Mouse (Mus musculus) ES-E14 (cell line): ENCODE results near the gene AU041133. TPM values are rescaled to one million over a fixed set of nuclear protein-coding genes. Genes with fewer than 3 reads are reported as not detected.
A peak's percentile ranks its signal among the peaks of the same experiment; 100 is the strongest.
"Not testable (repeated sequence)": the region's sequence is repeated elsewhere in the genome, so short reads cannot be mapped to it uniquely, and the experiment has no call there.

Source experiments
- DNase-seq: peaks from one replicate; pipeline ENCODE4 v3.0.0-alpha.2; 2013; ENCODE audit warnings: low read depth, low spot score
- H3K27ac ChIP-seq: 2 replicates; pipeline ENCODE4 v1.5.1; 2012; ENCODE audit warnings: low read depth, mild to moderate bottlenecking, low read length, moderate library complexity, mixed read lengths; ENCODE audit not compliant: poor library complexity, insufficient read depth, severe bottlenecking
- H3K36me3 ChIP-seq: 2 replicates; pipeline ENCODE4 v1.6.1; 2012; ENCODE audit warnings: mild to moderate bottlenecking, low read length, moderate library complexity, mixed read lengths; ENCODE audit not compliant: control insufficient read depth, poor library complexity, insufficient read depth, severe bottlenecking
- H3K4me1 ChIP-seq, 2 experiments: fragments of 150-350 bp in 1 of 2; sonication (generic) in 1 of 2; 2 replicates each; pipeline ENCODE4 v1.6.1; 2012; ENCODE audit warnings: low read length in 2 of 2, mild to moderate bottlenecking in 1 of 2, mixed read lengths in 1 of 2; ENCODE audit not compliant: control insufficient read depth in 2 of 2, insufficient read depth in 2 of 2, poor library complexity in 1 of 2
- H3K4me3 ChIP-seq, 2 experiments: fragments of 150-350 bp in 1 of 2; sonication (generic) in 1 of 2; 2 replicates each; pipeline ENCODE4 v1.5.1; 2012; ENCODE audit warnings: low read length in 2 of 2, low read depth in 1 of 2, mild to moderate bottlenecking in 1 of 2, mixed read lengths in 1 of 2; ENCODE audit not compliant: insufficient read depth in 1 of 2, poor library complexity in 1 of 2, severe bottlenecking in 1 of 2
- H3K9ac ChIP-seq: 2 replicates; pipeline ENCODE4 v1.6.1; 2012; ENCODE audit warnings: low read depth, mild to moderate bottlenecking, low read length, mixed read lengths; ENCODE audit not compliant: poor library complexity, insufficient read depth, severe bottlenecking
- H3K9me3 ChIP-seq: fragments of 150-350 bp; sonication (generic); 2 replicates; pipeline ENCODE4 v1.6.1; 2012; ENCODE audit warnings: low read depth, mild to moderate bottlenecking, low read length; ENCODE audit not compliant: control insufficient read depth, insufficient read depth
- CHD2 ChIP-seq: IDR thresholded peaks from 2 replicates; pipeline ENCODE4 v1.6.1; 2014; ENCODE audit warnings: mild to moderate bottlenecking, low read depth, low read length, inconsistent platforms
- HCFC1 ChIP-seq: IDR thresholded peaks from 2 replicates; pipeline ENCODE4 v1.6.1; 2012; ENCODE audit warnings: low read length, inconsistent platforms, borderline replicate concordance; ENCODE audit not compliant: insufficient read depth
- MAFK ChIP-seq: IDR thresholded peaks from 2 replicates; pipeline ENCODE4 v1.6.1; 2014; ENCODE audit warnings: mild to moderate bottlenecking, low read depth, low read length, inconsistent platforms; ENCODE audit not compliant: insufficient read depth
- ZC3H11A ChIP-seq: IDR thresholded peaks from 2 replicates; pipeline ENCODE4 v1.6.1; 2012; ENCODE audit warnings: low read depth, mild to moderate bottlenecking, inconsistent platforms, low read length, borderline replicate concordance
- ZNF384 ChIP-seq: IDR thresholded peaks from 2 replicates; pipeline ENCODE4 v1.6.1; 2012; ENCODE audit warnings: low read depth, low read length, inconsistent platforms
- in situ Hi-C, 2 experiments: fragments of 600-800 bp; cut with MboI; formaldehyde crosslinking; loops; one replicate each; pipeline ENCODE4 v1.15.1; 2025; ENCODE audit warnings: low sequenced_read_pairs in 2 of 2, inconsistent platforms in 1 of 2; ENCODE audit not compliant: unreplicated experiment in 2 of 2
- total RNA-seq: library from RNA; depleted of rRNA; stranded (reverse); fragments of 300-350 nt; gene quantifications from 2 replicates; pipeline ENCODE4 v1.2.3, GENCODE M21; 2012; rRNA removed

AU041133 gene
- 6.6 and 8.4 TPM in 2 replicates for total RNA-seq

GRCm38 (mm10) chr10:82127850-82128401 is at the start of gene AU041133:
TSS of gene AU041133 (plus strand) at chr10:82128013.
- peak; percentile 92 for DNase-seq
- no peaks in the 10 kb centered on the region for H3K36me3 ChIP-seq
- in situ Hi-C loops, result loop anchor here in 1 of 2 experiments (25.0 kb wide), 1 partner anchor 109 kb away; the partner anchor contains the start of gene Zfp938
- H3K27ac ChIP-seq, result peak within 1 kb of the TSS; percentile 67; the same call in 1 of the 2 replicates
- H3K9ac ChIP-seq, result peak within 1 kb of the TSS; percentile 99
- peak within 1 kb of the TSS; percentile 93 to 97 for H3K4me3 ChIP-seq
- TF ChIP-seq ZNF384, result no peak
- TF ChIP-seq HCFC1, result peak; percentile 72
- H3K4me1 ChIP-seq, result peaks cover 2% of the 10 kb centered on the region in 2 experiments; a peak in 2 of 4 replicates
- no peaks in the 10 kb centered on the region for H3K9me3 ChIP-seq

GRCm38 (mm10) chr10:82082728-82083621 is 44.8 kb upstream of the AU041133 start, which contains the start of gene BC024063:
TSS of gene BC024063 (plus strand) at chr10:82083353.
- H3K9me3 ChIP-seq, H3K36me3 ChIP-seq, H3K4me1 ChIP-seq, in situ Hi-C loops: not testable (repeated sequence)
- peak within 1 kb of the TSS; percentile 92 for H3K27ac ChIP-seq
- H3K9ac ChIP-seq, result peak within 1 kb of the TSS; percentile 92
- TF ChIP-seq CHD2 (peak; percentile 60), HCFC1 (0 out of 2 replicates have a peak, but pooled peaks have one; percentile 34)
- peak within 1 kb of the TSS; percentile 89 to 95 for H3K4me3 ChIP-seq
- peak; percentile 91 for DNase-seq

GRCm38 (mm10) chr10:82083622-82083971 is 44.2 kb upstream of the AU041133 start:
- in situ Hi-C loops, H3K4me1 ChIP-seq: not testable (repeated sequence)

GRCm38 (mm10) chr10:82117206-82117605 is 10.6 kb upstream of the AU041133 start:
- no peak for DNase-seq
- in situ Hi-C loops, result no loop called here
- no peak overlapping the region for H3K27ac ChIP-seq

More at GRCm38 (mm10) chr10:82083622-82083971, 44.2 kb upstream of the AU041133 start:
- H3K4me3 ChIP-seq, result peak overlapping the region; percentile 89 to 95
- not testable (repeated sequence) for H3K27ac ChIP-seq, H3K36me3 ChIP-seq, H3K9me3 ChIP-seq, DNase-seq
- peak overlapping the region; percentile 92 for H3K9ac ChIP-seq
- 0 out of 2 replicates have a peak, but pooled peaks have one; percentile 6 for TF ChIP-seq MAFK

More at GRCm38 (mm10) chr10:82117206-82117605, 10.6 kb upstream of the AU041133 start:
- no peaks in the 10 kb centered on the region for H3K36me3 ChIP-seq
- no peak overlapping the region for H3K9ac ChIP-seq
- no peak for TF ChIP-seq HCFC1
- TF ChIP-seq ZC3H11A, result no peak
- no peak for TF ChIP-seq CHD2
- no peaks in the 10 kb centered on the region for H3K9me3 ChIP-seq
- peaks cover 0 to 1% of the 10 kb centered on the region in 2 experiments; a peak in 1 of 4 replicates for H3K4me1 ChIP-seq
- H3K4me3 ChIP-seq, result no peak overlapping the region
